Mouse (Mus musculus): ENCODE results near the gene Rpl29. TPM values are rescaled to one million over a fixed set of nuclear protein-coding genes. Genes with fewer than 3 reads are reported as not detected.
A peak's percentile ranks its signal among the peaks of the same experiment; 100 is the strongest.

The Rpl29 gene
- polyA plus RNA-seq, 1 experiment from 2014 or later: 723 TPM

DNA sequence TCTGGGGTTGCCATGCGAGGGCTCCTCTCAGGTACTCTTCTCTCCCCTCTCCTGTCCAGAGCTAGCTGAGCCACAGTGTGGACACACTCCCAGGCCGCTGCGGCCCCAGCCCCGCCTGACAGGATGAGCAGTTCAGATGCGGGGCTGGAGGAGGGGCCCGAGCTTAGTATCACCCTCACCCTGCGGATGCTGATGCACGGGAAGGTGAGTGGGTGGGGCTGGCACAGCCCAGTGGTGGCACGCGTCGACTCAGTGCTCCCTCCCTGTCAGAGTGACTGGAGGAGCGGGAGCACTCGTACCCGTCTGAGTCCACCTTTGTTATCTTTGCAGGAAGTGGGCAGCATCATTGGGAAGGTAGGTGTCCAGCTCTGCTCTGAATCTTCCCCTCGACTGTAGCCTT lies 30.7 kb downstream of the Rpl29 start:
- Histone ChIP-seq H3K27ac (no peak overlapping the region), H3K4me3 (no peak overlapping the region), H3K9ac (no peak overlapping the region; the same call in 1 of the 2 replicates), H3K4me2 (replicated peaks) (0 out of 2 replicates have a peak overlapping the region, but pooled peaks have one; percentile 17), H3K36me3 (peaks cover 58% of the 10 kb centered on the region), H3K9me3 (replicated peaks) (no peaks in the 10 kb centered on the region), H3K27me3 (peaks cover 4% of the 10 kb centered on the region; the same call in 1 of the 2 replicates), H3K4me1 (peaks cover 70% of the 10 kb centered on the region)
- no peak for ATAC-seq (ENCODE audit: low FRiP score)
- WGBS: 85% methylated on average over 15 of the region's 15 CpGs

DNA sequence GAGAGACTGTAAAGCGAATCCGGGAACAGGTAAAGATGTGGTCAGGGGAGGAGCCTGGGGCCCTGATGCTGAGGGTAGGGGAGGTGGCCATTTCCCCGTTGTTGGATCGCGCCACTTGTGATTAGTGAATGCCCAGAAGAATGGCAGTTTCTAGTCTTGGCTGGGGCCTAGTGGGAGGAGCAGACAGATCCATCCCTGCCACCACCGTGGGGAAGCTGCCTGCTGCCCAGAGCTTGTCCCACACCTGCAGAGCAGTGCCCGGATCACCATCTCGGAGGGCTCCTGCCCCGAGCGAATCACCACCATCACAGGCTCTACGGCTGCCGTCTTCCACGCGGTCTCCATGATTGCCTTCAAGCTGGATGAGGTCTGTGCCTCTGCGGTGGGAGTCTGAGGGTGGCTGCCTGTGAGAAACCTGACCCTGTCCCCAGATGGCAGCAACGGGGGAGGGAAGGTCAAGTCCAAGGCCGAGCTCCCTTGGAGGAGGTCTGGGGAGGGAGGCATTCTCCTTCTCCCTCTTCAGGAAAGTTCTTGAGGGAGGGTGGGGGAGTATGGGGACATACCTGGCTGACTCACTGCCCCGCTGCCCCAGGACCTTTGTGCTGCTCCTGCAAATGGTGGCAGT lies 31.3 kb downstream of the Rpl29 start:
- Histone ChIP-seq H3K9me3 (replicated peaks) (no peaks in the 10 kb centered on the region), H3K4me3 (no peak overlapping the region), H3K27ac (no peak overlapping the region), H3K4me1 (peaks cover 70% of the 10 kb centered on the region), H3K9ac (peak overlapping the region; percentile 18), H3K36me3 (peaks cover 58% of the 10 kb centered on the region), H3K4me2 (replicated peaks) (no peak overlapping the region), H3K27me3 (peaks cover 4% of the 10 kb centered on the region; the same call in 1 of the 2 replicates)
- no peak for ATAC-seq (ENCODE audit: low FRiP score)
- WGBS: 76% methylated on average over 18 of the region's 18 CpGs

DNA sequence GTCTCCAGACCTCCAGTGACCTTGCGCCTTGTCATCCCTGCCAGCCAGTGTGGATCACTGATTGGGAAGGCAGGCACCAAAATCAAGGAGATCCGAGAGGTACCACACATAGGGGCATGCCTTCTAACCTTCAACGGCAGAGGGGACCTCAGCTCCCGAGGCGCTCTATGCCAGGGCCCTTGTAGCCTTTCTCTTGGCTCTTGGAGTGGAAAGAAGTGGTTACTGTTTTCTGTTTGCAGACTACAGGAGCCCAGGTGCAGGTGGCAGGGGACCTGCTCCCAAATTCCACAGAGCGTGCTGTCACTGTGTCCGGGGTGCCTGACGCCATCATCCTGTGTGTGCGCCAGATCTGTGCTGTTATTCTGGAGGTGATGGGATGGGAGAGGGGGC lies 31.8 kb downstream of the Rpl29 start:
- WGBS: 96% methylated on average over 9 of the region's 9 CpGs
- H3K9me3 ChIP-seq (replicated peaks): no peaks in the 10 kb centered on the region
- H3K27me3 ChIP-seq: peaks cover 4% of the 10 kb centered on the region; the same call in 1 of the 2 replicates
- H3K27ac ChIP-seq: no peak overlapping the region
- H3K9ac ChIP-seq: no peak overlapping the region; the same call in 1 of the 2 replicates
- no peak for ATAC-seq (ENCODE audit: low FRiP score)
- H3K4me1 ChIP-seq: peaks cover 69% of the 10 kb centered on the region
- H3K4me3 ChIP-seq: no peak overlapping the region
- no peak overlapping the region for H3K4me2 ChIP-seq (replicated peaks)
- H3K36me3 ChIP-seq: peaks cover 58% of the 10 kb centered on the region

DNA sequence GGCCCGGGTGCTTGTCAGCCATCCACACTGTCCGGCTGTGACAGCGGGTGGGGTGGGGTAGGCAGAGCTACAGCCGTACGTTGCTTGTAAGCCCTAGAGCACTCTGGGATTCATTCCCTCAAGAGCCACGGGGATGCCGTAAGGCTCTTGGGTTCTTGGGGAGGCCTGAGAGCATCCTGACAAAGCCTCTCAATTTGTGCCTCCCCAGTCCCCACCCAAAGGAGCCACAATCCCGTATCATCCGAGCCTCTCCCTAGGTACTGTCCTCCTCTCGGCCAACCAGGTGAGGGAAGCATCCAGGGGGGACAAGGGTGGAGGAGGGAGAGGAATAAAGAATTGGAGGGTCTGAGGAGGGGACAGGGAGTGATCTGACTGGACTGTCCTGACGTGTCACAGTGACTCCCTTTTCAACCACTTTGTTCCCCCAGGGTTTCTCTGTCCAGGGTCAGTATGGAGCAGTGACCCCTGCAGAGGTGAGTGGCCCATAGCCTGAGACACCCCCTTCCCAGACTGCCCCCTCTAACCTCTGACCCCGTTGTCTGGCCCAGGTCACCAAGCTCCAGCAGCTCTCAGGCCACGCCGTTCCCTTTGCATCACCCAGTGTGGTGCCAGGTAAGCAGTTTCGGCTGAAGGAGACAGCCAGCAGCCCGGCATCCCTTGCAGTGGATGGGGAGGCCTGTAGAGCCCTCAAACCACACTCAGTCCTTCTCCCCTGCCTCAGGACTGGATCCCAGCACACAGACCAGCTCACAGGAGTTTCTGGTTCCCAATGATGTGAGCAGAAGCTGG lies 32.6 kb downstream of the Rpl29 start:
- Histone ChIP-seq H3K4me3 (no peak overlapping the region), H3K36me3 (peaks cover 58% of the 10 kb centered on the region), H3K9me3 (replicated peaks) (no peaks in the 10 kb centered on the region), H3K4me1 (peaks cover 61% of the 10 kb centered on the region), H3K9ac (no peak overlapping the region), H3K4me2 (replicated peaks) (no peak overlapping the region), H3K27me3 (peaks cover 4% of the 10 kb centered on the region; the same call in 1 of the 2 replicates), H3K27ac (no peak overlapping the region)
- 86% methylated on average over 16 of the region's 16 CpGs for WGBS
- ATAC-seq (ENCODE audit: low FRiP score): no peak

DNA sequence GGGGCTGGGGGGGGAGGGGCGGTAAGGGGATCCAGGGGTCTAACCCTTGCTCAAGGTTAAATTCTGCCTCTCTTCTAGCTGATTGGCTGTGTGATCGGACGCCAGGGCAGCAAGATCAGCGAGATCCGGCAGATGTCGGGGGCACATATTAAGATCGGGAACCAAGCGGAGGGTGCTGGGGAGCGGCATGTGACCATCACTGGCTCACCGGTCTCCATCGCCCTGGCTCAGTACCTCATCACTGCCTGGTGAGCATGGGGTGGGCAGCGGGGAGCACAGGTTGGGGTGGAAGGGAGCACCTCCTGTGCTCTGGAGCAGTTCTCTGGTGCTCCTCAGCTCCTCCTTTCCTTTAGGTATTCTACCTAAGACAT lies 33.2 kb downstream of the Rpl29 start:
- H3K4me3 ChIP-seq: no peak overlapping the region
- no peaks in the 10 kb centered on the region for H3K9me3 ChIP-seq (replicated peaks)
- peaks cover 4% of the 10 kb centered on the region; the same call in 1 of the 2 replicates for H3K27me3 ChIP-seq
- no peak overlapping the region for H3K27ac ChIP-seq
- peaks cover 58% of the 10 kb centered on the region for H3K36me3 ChIP-seq
- H3K9ac ChIP-seq: no peak overlapping the region
- H3K4me1 ChIP-seq: peaks cover 55% of the 10 kb centered on the region
- 91% methylated on average over 12 of the region's 12 CpGs for WGBS
- no peak overlapping the region for H3K4me2 ChIP-seq (replicated peaks)
- no peak for ATAC-seq (ENCODE audit: low FRiP score)

DNA sequence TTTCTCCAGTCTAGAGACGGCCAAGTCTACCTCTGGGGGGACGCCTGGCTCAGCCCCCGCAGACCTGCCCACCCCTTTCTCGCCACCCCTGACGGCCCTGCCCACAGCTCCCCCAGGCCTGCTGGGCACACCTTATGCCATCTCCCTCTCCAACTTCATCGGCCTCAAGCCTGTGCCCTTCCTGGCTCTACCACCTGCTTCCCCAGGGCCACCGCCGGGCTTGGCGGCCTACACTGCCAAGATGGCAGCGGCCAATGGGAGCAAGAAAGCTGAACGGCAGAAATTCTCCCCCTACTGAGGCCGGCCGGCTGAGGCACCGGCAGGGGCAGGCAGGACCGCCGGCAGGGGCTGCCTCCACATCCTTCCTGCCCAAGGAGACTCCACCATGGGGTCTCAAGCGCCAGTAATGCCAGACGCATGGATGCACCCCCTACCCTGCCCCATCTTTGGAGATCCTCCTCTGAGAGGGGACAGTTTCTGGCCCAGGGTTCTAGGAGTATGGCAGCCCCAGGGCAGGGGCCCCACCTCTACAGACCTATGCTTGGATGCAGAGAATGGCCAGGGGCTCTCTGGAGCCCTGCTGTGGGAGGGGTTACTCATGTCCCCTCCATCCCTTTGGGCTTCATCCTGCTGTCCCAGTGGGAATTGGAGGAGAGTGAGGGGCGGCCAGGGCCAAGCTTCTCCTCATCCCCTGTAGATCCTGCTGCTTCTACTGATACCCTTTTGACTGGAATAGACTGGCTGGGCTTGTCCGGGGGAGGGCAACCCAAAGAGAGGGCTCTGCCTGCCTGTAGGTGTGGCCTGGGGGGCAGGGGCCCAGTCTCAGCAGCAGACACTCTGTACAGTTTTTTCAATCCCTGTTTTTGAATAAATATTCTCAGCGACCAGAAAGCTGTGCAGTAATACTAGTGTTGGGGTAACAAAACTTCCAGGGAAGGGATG lies 34.1 kb downstream of the Rpl29 start:
- Histone ChIP-seq H3K9me3 (replicated peaks) (no peaks in the 10 kb centered on the region), H3K9ac (no peak overlapping the region), H3K4me2 (replicated peaks) (no peak overlapping the region), H3K4me3 (no peak overlapping the region), H3K27me3 (peaks cover 4% of the 10 kb centered on the region; the same call in 1 of the 2 replicates), H3K4me1 (peaks cover 45% of the 10 kb centered on the region), H3K36me3 (peaks cover 52% of the 10 kb centered on the region), H3K27ac (no peak overlapping the region)
- no peak for ATAC-seq (ENCODE audit: low FRiP score)
- WGBS: 84% methylated on average over 21 of the region's 21 CpGs

DNA sequence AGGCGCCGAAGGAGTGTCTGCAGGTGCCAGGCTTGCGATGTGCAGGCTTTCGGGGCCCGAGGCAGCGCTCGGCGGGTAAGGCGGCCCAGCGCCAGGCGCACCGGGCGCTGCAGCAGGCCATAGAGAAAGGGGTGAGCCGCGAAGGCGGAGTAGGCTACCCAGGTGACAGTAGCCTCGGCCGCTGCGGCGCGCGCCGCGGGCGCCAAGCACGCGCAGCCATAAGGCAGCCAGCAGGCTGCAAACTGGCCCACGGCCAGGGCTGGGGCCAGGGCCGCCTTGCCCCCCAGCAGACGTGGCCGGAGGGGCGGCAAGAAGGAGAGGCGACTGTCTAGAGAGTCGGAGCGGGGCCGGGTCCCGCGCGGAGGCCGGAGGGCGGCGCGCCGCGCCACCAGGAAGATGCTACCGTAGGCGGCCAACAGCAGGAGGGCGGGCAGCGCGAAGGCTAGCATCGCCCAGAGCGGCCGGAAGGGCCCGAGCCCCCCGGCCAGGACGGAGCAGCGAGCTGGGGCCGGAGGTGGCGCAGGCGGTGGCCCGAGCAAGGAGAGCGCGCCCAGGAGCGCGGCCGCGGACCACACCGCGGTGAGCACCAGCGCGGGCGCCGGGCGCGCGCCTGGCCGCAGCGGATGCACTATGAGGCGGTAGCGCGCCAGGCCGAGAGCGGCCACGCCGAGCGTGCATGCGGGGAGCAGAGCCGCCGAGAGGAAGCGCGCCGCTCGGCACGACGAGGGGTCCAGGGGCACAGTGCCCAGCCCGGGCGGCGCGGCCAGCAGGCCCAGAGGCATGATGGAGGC lies 35.7 kb downstream of the Rpl29 start:
- peaks cover 30% of the 10 kb centered on the region for H3K4me1 ChIP-seq

DNA sequence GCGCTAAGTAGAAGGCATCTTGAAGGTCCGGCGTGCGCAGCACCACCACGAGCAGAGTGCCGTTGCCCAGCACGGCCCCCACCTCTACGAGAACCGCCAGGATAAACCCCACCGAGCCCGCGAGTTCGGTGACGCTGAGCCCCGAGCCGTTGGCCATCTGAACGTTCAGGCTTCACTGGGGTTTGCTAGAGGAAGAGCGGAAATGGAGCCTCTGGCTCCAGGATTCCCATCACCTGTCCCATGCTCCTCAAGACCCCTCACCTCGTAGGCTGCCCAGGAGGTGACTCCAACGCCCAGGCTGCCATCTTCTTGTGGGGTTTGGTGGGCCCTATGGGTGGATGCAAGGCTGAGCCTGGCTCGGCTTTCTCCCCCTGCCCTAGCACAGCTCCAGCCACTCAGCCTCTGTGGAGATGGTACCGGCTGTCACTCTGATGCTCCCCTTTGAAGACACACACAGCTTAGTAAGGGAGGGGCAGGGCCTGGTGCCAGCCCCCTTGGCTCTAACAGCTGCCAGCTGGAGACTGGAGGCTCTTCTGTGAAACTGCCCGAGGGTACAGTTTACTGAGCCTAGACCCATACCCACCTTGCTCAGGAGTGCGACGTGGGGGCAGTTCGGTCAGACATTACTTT lies 36.4 kb downstream of the Rpl29 start, which contains the start of gene Gpr62:
Gene Gpr62, minus strand, starts transcription at position 368 of the 630 bp plus-strand sequence.
- WGBS: 31% methylated on average over 26 of the region's 26 CpGs
- Histone ChIP-seq H3K4me1 (peaks cover 22% of the 10 kb centered on the region), H3K27ac (peak within 1 kb of the TSS; percentile 84), H3K36me3 (peaks cover 39% of the 10 kb centered on the region), H3K4me2 (replicated peaks) (peak within 1 kb of the TSS; percentile 92), H3K4me3 (peak within 1 kb of the TSS; percentile 49), H3K9me3 (replicated peaks) (no peaks in the 10 kb centered on the region), H3K27me3 (peaks cover 4% of the 10 kb centered on the region; the same call in 1 of the 2 replicates), H3K9ac (peak within 1 kb of the TSS; percentile 82)
- peak; percentile 17; the same call in 1 of the 2 replicates for ATAC-seq (ENCODE audit: low FRiP score)

More for the DNA sequence above, 35.7 kb downstream of the Rpl29 start:
- peak overlapping the region; percentile 82 for H3K9ac ChIP-seq
- 2% methylated on average over 97 of the region's 99 CpGs for WGBS
- ATAC-seq (ENCODE audit: low FRiP score): peak; percentile 58
- H3K27ac ChIP-seq: peak overlapping the region; percentile 84
- H3K9me3 ChIP-seq (replicated peaks): no peaks in the 10 kb centered on the region
- H3K36me3 ChIP-seq: peaks cover 46% of the 10 kb centered on the region
- peak overlapping the region; percentile 49 for H3K4me3 ChIP-seq
- peaks cover 4% of the 10 kb centered on the region; the same call in 1 of the 2 replicates for H3K27me3 ChIP-seq
- H3K4me2 ChIP-seq (replicated peaks): peak overlapping the region; percentile 92

DNA sequence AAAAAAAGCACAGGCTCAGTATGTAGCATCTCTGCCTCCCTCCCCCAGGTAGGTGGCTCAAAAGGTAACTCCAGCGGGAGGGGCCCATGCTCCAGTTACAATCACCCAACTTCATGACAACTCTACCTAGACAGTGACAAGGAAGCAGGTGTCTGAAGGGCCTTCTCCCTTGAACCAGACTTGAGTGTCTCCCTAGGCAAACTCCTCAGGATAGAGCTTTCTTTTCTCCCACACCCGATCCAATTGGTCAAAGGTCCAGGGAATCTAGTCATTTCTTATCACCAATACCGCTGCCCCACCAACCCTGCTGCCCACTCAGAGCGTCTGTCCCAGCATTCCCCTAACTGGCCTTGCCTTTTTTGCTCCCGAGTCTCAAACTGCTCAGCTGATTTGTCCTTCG lies 37.5 kb downstream of the Rpl29 start:
- Histone ChIP-seq H3K4me1 (peaks cover 21% of the 10 kb centered on the region), H3K9ac (no peak overlapping the region), H3K4me2 (replicated peaks) (no peak overlapping the region), H3K27ac (no peak overlapping the region), H3K36me3 (peaks cover 28% of the 10 kb centered on the region), H3K27me3 (peaks cover 4% of the 10 kb centered on the region; the same call in 1 of the 2 replicates), H3K4me3 (no peak overlapping the region), H3K9me3 (replicated peaks) (no peaks in the 10 kb centered on the region)
- no peak for ATAC-seq (ENCODE audit: low FRiP score)
- WGBS: 96% methylated on average over 6 of the region's 6 CpGs

DNA sequence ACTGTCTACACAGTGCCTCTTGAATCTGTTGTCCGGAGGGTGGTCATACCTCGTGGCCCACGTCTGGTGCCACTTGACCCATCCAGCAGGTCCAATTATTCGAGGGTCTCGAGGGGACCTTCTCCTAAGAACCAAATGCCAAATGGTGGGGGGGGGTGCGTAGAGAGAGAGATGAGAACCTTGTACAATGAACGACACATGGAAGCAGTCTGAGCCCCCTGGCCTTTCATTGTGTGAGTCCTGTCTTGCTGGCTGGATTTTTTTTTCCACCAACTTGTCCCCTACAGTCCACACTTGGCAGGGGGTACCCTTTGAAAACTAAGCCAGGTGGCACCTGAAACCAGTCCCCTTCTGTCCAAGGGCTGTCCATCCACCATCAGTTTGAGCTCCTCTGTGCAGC lies 38.5 kb downstream of the Rpl29 start:
- 82% methylated on average over 7 of the region's 7 CpGs for WGBS
- ATAC-seq (ENCODE audit: low FRiP score): no peak
- H3K36me3 ChIP-seq: peaks cover 18% of the 10 kb centered on the region
- no peak overlapping the region for H3K4me2 ChIP-seq (replicated peaks)
- peaks cover 25% of the 10 kb centered on the region for H3K4me1 ChIP-seq
- H3K27ac ChIP-seq: no peak overlapping the region
- H3K27me3 ChIP-seq: peaks cover 4% of the 10 kb centered on the region; the same call in 1 of the 2 replicates
- no peak overlapping the region for H3K4me3 ChIP-seq
- no peak overlapping the region for H3K9ac ChIP-seq
- H3K9me3 ChIP-seq (replicated peaks): no peaks in the 10 kb centered on the region

DNA sequence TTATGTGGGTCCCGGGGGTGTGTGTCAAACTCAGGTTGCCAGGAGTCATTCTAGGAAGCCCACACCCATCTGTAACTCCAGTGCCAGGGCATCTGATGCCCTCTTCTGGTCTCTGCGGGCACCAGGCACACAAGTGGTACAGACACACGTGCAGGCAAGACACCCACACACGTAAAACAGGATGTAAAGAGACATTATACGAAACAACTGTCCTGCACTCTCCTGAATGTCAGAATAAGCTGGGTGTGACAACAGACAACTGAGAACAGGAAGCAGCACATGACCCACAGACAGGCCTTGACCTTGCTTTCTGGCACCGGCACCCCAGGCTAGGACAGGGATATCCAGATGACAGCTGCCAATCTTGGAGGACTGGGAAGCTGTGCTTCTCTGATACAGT lies 40.1 kb downstream of the Rpl29 start:
- WGBS: 74% methylated on average over 6 of the region's 6 CpGs
- no peak overlapping the region for H3K27ac ChIP-seq
- peaks cover 4% of the 10 kb centered on the region; the same call in 1 of the 2 replicates for H3K27me3 ChIP-seq
- no peak for ATAC-seq (ENCODE audit: low FRiP score)
- H3K36me3 ChIP-seq: peaks cover 3% of the 10 kb centered on the region; the same call in 1 of the 2 replicates
- no peaks in the 10 kb centered on the region for H3K9me3 ChIP-seq (replicated peaks)
- H3K4me3 ChIP-seq: no peak overlapping the region
- H3K9ac ChIP-seq: no peak overlapping the region
- no peak overlapping the region for H3K4me2 ChIP-seq (replicated peaks)
- peaks cover 28% of the 10 kb centered on the region for H3K4me1 ChIP-seq
